Mouse (Mus musculus) lung, postnatal 0 days (tissue): ENCODE data around the gene Atp1b1.

Experiments used
- CTCF ChIP-seq: IDR thresholded peaks from 2 replicates; pipeline ENCODE4 v1.5.1; 2016; ENCODE audit warnings: antibody characterized with exemption, mild to moderate bottlenecking
- EP300 ChIP-seq: IDR thresholded peaks from 2 replicates; pipeline ENCODE4 v1.6.1; 2016; ENCODE audit warnings: antibody characterized with exemption, mild to moderate bottlenecking, control low read depth

DNA sequence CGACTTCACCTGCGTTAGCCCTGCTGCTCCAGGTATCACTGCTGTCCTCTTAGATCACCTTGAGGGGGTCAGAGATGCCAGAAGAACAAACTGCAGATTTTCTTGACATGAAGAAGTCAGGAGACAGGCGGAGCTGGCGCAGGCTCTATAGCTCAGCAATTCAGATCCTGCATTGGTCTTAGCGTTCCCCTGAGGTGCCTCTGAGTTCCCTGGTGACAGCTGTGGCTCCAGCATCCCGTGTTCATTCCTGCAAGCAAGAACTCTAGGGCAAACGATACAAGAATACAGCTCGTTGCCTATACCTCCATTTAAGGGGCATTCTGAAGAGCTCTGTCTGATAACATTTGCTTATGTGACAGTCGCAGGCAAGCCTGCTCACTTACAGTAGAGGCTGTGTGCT lies 29.5 kb downstream of the Atp1b1 start:
- TF ChIP-seq CTCF (no peak), EP300 (no peak)
